Mouse (Mus musculus) 416B (cell line): ENCODE measurements around the gene Atg2b.

Experiments
- DNase-seq: peaks from one replicate; pipeline ENCODE4 v3.0.0; 2011; ENCODE audit warnings: low read depth

Gene Atg2b

GRCm38 (mm10) chr12:105683933-105684901 lies 794 bp downstream of the Atg2b start, which contains the start of gene Gskip:
Gene Gskip (plus strand): TSS chr12:105684829.
- DNase-seq, result peak; percentile 86

- DNase-seq, result peak; percentile 26
These were observed 6.2 kb downstream of the Atg2b start for GRCm38 (mm10) chr12:105678762-105679161.

- no peak for DNase-seq
These were observed 6.8 kb downstream of the Atg2b start for GRCm38 (mm10) chr12:105678211-105678610.

GRCm38 (mm10) chr12:105676274-105676673 lies 8.7 kb downstream of the Atg2b start:
- DNase-seq, result no peak

- no peak for DNase-seq
These were observed 29.2 kb downstream of the Atg2b start for GRCm38 (mm10) chr12:105655850-105656249.

GRCm38 (mm10) chr12:105642770-105643321 lies 42.2 kb downstream of the Atg2b start:
- no peak for DNase-seq

GRCm38 (mm10) chr12:105637554-105637953 lies 47.5 kb downstream of the Atg2b start:
- DNase-seq, result peak; percentile 8

GRCm38 (mm10) chr12:105636551-105636950 lies 48.5 kb downstream of the Atg2b start:
- DNase-seq, result no peak

- no peak for DNase-seq
These were observed 50.5 kb downstream of the Atg2b start for GRCm38 (mm10) chr12:105634374-105635067.

- no peak for DNase-seq
These were observed 59.2 kb downstream of the Atg2b start for GRCm38 (mm10) chr12:105625798-105626197.

- DNase-seq, result no peak
These were observed 62.0 kb downstream of the Atg2b start for GRCm38 (mm10) chr12:105622981-105623539.

GRCm38 (mm10) chr12:105622048-105622447 lies 63.0 kb downstream of the Atg2b start:
- DNase-seq, result peak; percentile 13

- DNase-seq, result no peak
These were observed 71.5 kb downstream of the Atg2b start for GRCm38 (mm10) chr12:105613559-105613958.

GRCm38 (mm10) chr12:105611748-105612147 lies 73.3 kb downstream of the Atg2b start:
- DNase-seq, result peak; percentile 51

GRCm38 (mm10) chr12:105611045-105611444 lies 74.0 kb downstream of the Atg2b start:
- no peak for DNase-seq

GRCm38 (mm10) chr12:105606881-105607280 lies 78.1 kb downstream of the Atg2b start:
- DNase-seq, result no peak

- no peak for DNase-seq
These were observed 79.8 kb downstream of the Atg2b start for GRCm38 (mm10) chr12:105605212-105605611.

- DNase-seq, result no peak
These were observed 81.1 kb downstream of the Atg2b start for GRCm38 (mm10) chr12:105603904-105604303.

GRCm38 (mm10) chr12:105602581-105603210 lies 82.3 kb downstream of the Atg2b start, which contains the start of gene Bdkrb1:
Gene Bdkrb1 (plus strand): TSS chr12:105603085.
- DNase-seq, result no peak

- no peak for DNase-seq
These were observed 83.4 kb downstream of the Atg2b start for GRCm38 (mm10) chr12:105601586-105601985.

- no peak for DNase-seq
These were observed 85.9 kb downstream of the Atg2b start for GRCm38 (mm10) chr12:105599098-105599497.

- DNase-seq, result no peak
These were observed 86.5 kb downstream of the Atg2b start for GRCm38 (mm10) chr12:105598503-105598902.
